Mouse (Mus musculus) neural tube, embryonic 14.5 days (tissue): Measurements from ENCODE around the gene Lpp. TPM values are rescaled to one million over a fixed set of nuclear protein-coding genes. Genes with fewer than 3 reads are reported as not detected.

Experiments used
- ATAC-seq: fragments of 200-750 bp; cut with Nextera tagmentation; 2 replicates; pipeline ENCODE4 v1.8.0; 2017; ENCODE audit warnings: low read depth, mild to moderate bottlenecking, moderate TSS enrichment, moderate library complexity
- H3K27ac ChIP-seq: fragments of 300-500 bp; sonication (generic); 2 replicates; pipeline ENCODE4 v1.5.1; 2014; ENCODE audit warnings: low read depth, mild to moderate bottlenecking, control low read depth, low read length, moderate library complexity, mixed read lengths
- H3K27me3 ChIP-seq: fragments of 300-500 bp; sonication (generic); 2 replicates; pipeline ENCODE4 v1.6.1; 2014; ENCODE audit warnings: low read length; ENCODE audit not compliant: control insufficient read depth, insufficient read depth
- H3K36me3 ChIP-seq: fragments of 300-500 bp; sonication (generic); 2 replicates; pipeline ENCODE4 v1.6.1; 2014; ENCODE audit warnings: low read length, mixed read lengths; ENCODE audit not compliant: control insufficient read depth, insufficient read depth
- H3K4me1 ChIP-seq: fragments of 300-500 bp; sonication (generic); 2 replicates; pipeline ENCODE4 v1.6.1; 2014; ENCODE audit warnings: low read length; ENCODE audit not compliant: control insufficient read depth, insufficient read depth
- H3K4me2 ChIP-seq: fragments of 300-500 bp; sonication (generic); 2 replicates; pipeline ENCODE4 v1.6.1; 2014; ENCODE audit warnings: mild to moderate bottlenecking, low read depth, low read length, control low read depth
- H3K4me3 ChIP-seq: fragments of 300-500 bp; sonication (generic); 2 replicates; pipeline ENCODE4 v1.5.1; 2014; ENCODE audit warnings: low read depth, low read length, control low read depth, mixed read lengths
- H3K9ac ChIP-seq: fragments of 300-500 bp; sonication (generic); replicated peaks from 2 replicates; pipeline ENCODE4 v1.6.1; 2014; ENCODE audit warnings: low read depth, mild to moderate bottlenecking, control low read depth, low read length, mixed read lengths
- H3K9me3 ChIP-seq: fragments of 300-500 bp; sonication (generic); 2 replicates; pipeline ENCODE4 v1.6.1; 2016; ENCODE audit warnings: low read length; ENCODE audit not compliant: control insufficient read depth
- WGBS: fragments of 180-500 bp; shearing (Covaris S2); extraction: QIAGEN DNeasy Blood & Tissue Kit; methylation state at CpG from one replicate; pipeline ENCODE4 v1.1.7; 2014; 5-methylcytosine and 5-hydroxymethylcytosine counted together
- polyA plus RNA-seq: library from polyadenylated mRNA; unstranded; fragments of >200 nt; fragmentation: Nextera tagmentation; extraction: Ambion mirVana; gene quantifications from 2 replicates; pipeline ENCODE4 v1.2.1, GENCODE M21; 2014

Gene Lpp
- polyA plus RNA-seq, 1 experiment from 2014 or later, result 7.0 TPM

GRCm38 (mm10) chr16:24464436-24464835 lies 71.1 kb downstream of the Lpp start:
- ATAC-seq, result no peak

GRCm38 (mm10) chr16:24465633-24466032 lies 72.3 kb downstream of the Lpp start:
- no peaks in the 10 kb centered on the region for H3K4me1 ChIP-seq
- no peaks in the 10 kb centered on the region for H3K36me3 ChIP-seq
- H3K9ac ChIP-seq, result no peak overlapping the region
- no peak overlapping the region for H3K4me3 ChIP-seq
- H3K27me3 ChIP-seq, result no peaks in the 10 kb centered on the region
- no peak for ATAC-seq
- WGBS, result 91% methylated on average over 5 of the region's 5 CpGs
- H3K27ac ChIP-seq, result no peak overlapping the region
- H3K9me3 ChIP-seq, result no peaks in the 10 kb centered on the region
- H3K4me2 ChIP-seq, result no peak overlapping the region

More at GRCm38 (mm10) chr16:24464436-24464835, 71.1 kb downstream of the Lpp start:
- Histone ChIP-seq H3K27me3 (no peaks in the 10 kb centered on the region), H3K4me3 (no peak overlapping the region), H3K36me3 (no peaks in the 10 kb centered on the region), H3K4me2 (no peak overlapping the region), H3K27ac (no peak overlapping the region), H3K9ac (no peak overlapping the region), H3K9me3 (no peaks in the 10 kb centered on the region), H3K4me1 (no peaks in the 10 kb centered on the region)
- WGBS, result 78% methylated on average over 5 of the region's 5 CpGs

- Histone ChIP-seq H3K9ac (no peak overlapping the region), H3K4me1 (no peaks in the 10 kb centered on the region), H3K4me2 (no peak overlapping the region), H3K27ac (no peak overlapping the region), H3K9me3 (no peaks in the 10 kb centered on the region), H3K27me3 (no peaks in the 10 kb centered on the region), H3K36me3 (no peaks in the 10 kb centered on the region), H3K4me3 (no peak overlapping the region)
- ATAC-seq, result no peak
- WGBS, result 84% methylated on average over 17 of the region's 17 CpGs
Measured at GRCm38 (mm10) chr16:24467544-24468290, 74.4 kb downstream of the Lpp start.

GRCm38 (mm10) chr16:24469313-24469712 lies 76.0 kb downstream of the Lpp start:
- H3K27ac ChIP-seq, result no peak overlapping the region
- H3K27me3 ChIP-seq, result no peaks in the 10 kb centered on the region
- H3K9me3 ChIP-seq, result no peaks in the 10 kb centered on the region
- H3K4me2 ChIP-seq, result no peak overlapping the region
- no peaks in the 10 kb centered on the region for H3K36me3 ChIP-seq
- H3K4me3 ChIP-seq, result no peak overlapping the region
- no peaks in the 10 kb centered on the region for H3K4me1 ChIP-seq
- H3K9ac ChIP-seq, result no peak overlapping the region
- 49% methylated on average over 3 of the region's 3 CpGs for WGBS
- ATAC-seq, result no peak

GRCm38 (mm10) chr16:24470601-24471000 lies 77.3 kb downstream of the Lpp start:
- Histone ChIP-seq H3K9ac (no peak overlapping the region), H3K4me3 (no peak overlapping the region), H3K4me2 (no peak overlapping the region), H3K36me3 (no peaks in the 10 kb centered on the region), H3K27me3 (no peaks in the 10 kb centered on the region), H3K27ac (no peak overlapping the region), H3K9me3 (no peaks in the 10 kb centered on the region), H3K4me1 (no peaks in the 10 kb centered on the region)
- 83% methylated on average over 1 of the region's 1 CpGs for WGBS
- no peak for ATAC-seq

- WGBS, result 88% methylated on average over 4 of the region's 4 CpGs
- Histone ChIP-seq H3K27ac (no peak overlapping the region), H3K27me3 (no peaks in the 10 kb centered on the region), H3K4me3 (no peak overlapping the region), H3K9ac (no peak overlapping the region), H3K9me3 (no peaks in the 10 kb centered on the region), H3K4me1 (no peaks in the 10 kb centered on the region), H3K4me2 (no peak overlapping the region), H3K36me3 (no peaks in the 10 kb centered on the region)
- ATAC-seq, result no peak
Measured at GRCm38 (mm10) chr16:24471029-24471428, 77.7 kb downstream of the Lpp start.

GRCm38 (mm10) chr16:24471801-24472200 lies 78.5 kb downstream of the Lpp start:
- Histone ChIP-seq H3K36me3 (no peaks in the 10 kb centered on the region), H3K9ac (no peak overlapping the region), H3K4me2 (no peak overlapping the region), H3K4me1 (no peaks in the 10 kb centered on the region), H3K9me3 (no peaks in the 10 kb centered on the region), H3K4me3 (no peak overlapping the region), H3K27me3 (no peaks in the 10 kb centered on the region), H3K27ac (no peak overlapping the region)
- WGBS, result 86% methylated on average over 1 of the region's 1 CpGs
- ATAC-seq, result no peak

GRCm38 (mm10) chr16:24473966-24474365 lies 80.7 kb downstream of the Lpp start:
- no peak overlapping the region for H3K4me3 ChIP-seq
- no peaks in the 10 kb centered on the region for H3K9me3 ChIP-seq
- no peak overlapping the region for H3K27ac ChIP-seq
- H3K4me1 ChIP-seq, result no peaks in the 10 kb centered on the region
- H3K36me3 ChIP-seq, result no peaks in the 10 kb centered on the region
- no peaks in the 10 kb centered on the region for H3K27me3 ChIP-seq
- H3K4me2 ChIP-seq, result no peak overlapping the region
- no peak for ATAC-seq
- WGBS, result 89% methylated on average over 3 of the region's 3 CpGs
- no peak overlapping the region for H3K9ac ChIP-seq

GRCm38 (mm10) chr16:24474781-24475180 lies 81.5 kb downstream of the Lpp start:
- ATAC-seq, result no peak
- H3K9me3 ChIP-seq, result no peaks in the 10 kb centered on the region
- 78% methylated on average over 6 of the region's 6 CpGs for WGBS
- no peak overlapping the region for H3K9ac ChIP-seq
- H3K27me3 ChIP-seq, result no peaks in the 10 kb centered on the region
- H3K4me3 ChIP-seq, result no peak overlapping the region
- H3K27ac ChIP-seq, result no peak overlapping the region
- H3K36me3 ChIP-seq, result no peaks in the 10 kb centered on the region
- no peak overlapping the region for H3K4me2 ChIP-seq
- no peaks in the 10 kb centered on the region for H3K4me1 ChIP-seq
